ENCODE assay signal across 9 mouse cellular contexts in genomic region chr15:79805246-79805645, GRCm38 (mm10). TPM values are rescaled to one million over a fixed set of nuclear protein-coding genes. Genes with fewer than 3 reads are reported as not detected.
A peak's percentile ranks its signal among the peaks of the same experiment; 100 is the strongest.
DNase-seq lines count a peak whose midpoint lies in the region; ATAC-seq lines count a peak whose summit lies in the region.
"Had no signal": no experiment of that assay in that cellular context is flagged by ENCODE, and none has a peak within 500 bp of the region (broad histone marks: within the 10 kb centered on the region; RNA-seq: fewer than 3 reads in every experiment).

No protein-coding gene starts in this region.

- no peak for DNase-seq in forebrain, embryonic 10.5 days (ENCODE audit: extremely low spot score, low spot score)
- no peak for DNase-seq in forebrain, embryonic 11.5 days (ENCODE audit: low spot score)
- DNase-seq in midbrain, embryonic 10.5 days (ENCODE audit: low spot score): no peak
- no peak for DNase-seq in midbrain, embryonic 11.5 days (ENCODE audit: low spot score, missing footprints)
- no peak for DNase-seq in spleen, postnatal 10 days (ENCODE audit: low spot score in 2 of 2)

- WGBS in forebrain, embryonic 10.5 days: 21% methylated on average over 8 of the region's 8 CpGs
- 20% methylated on average over 8 of the region's 8 CpGs for WGBS in forebrain, embryonic 11.5 days
- WGBS in midbrain, embryonic 10.5 days: 23% methylated on average over 8 of the region's 8 CpGs
- WGBS in midbrain, embryonic 11.5 days: 18% methylated on average over 8 of the region's 8 CpGs
- 23% methylated on average over 8 of the region's 8 CpGs for WGBS in limb, embryonic 13.5 days

- H3K27me3 ChIP-seq in forebrain, embryonic 10.5 days (ENCODE audit: poor library complexity, severe bottlenecking): peaks cover 92% of the 10 kb centered on the region
- peaks cover 50% of the 10 kb centered on the region for H3K27me3 ChIP-seq in forebrain, embryonic 11.5 days (ENCODE audit: control insufficient read depth, insufficient read depth, low read length)
- H3K27me3 ChIP-seq in midbrain, embryonic 10.5 days (ENCODE audit: low read depth, poor library complexity, severe bottlenecking): peaks cover 90% of the 10 kb centered on the region
- H3K27me3 ChIP-seq in midbrain, embryonic 11.5 days (ENCODE audit: control insufficient read depth, insufficient read depth, low read length): peaks cover 56% of the 10 kb centered on the region
- peaks cover 93% of the 10 kb centered on the region for H3K27me3 ChIP-seq in limb, embryonic 13.5 days

- no peaks in the 10 kb centered on the region for H3K9me3 ChIP-seq in forebrain, embryonic 10.5 days
- H3K9me3 ChIP-seq in forebrain, embryonic 11.5 days (ENCODE audit: control insufficient read depth, low read length): no peaks in the 10 kb centered on the region
- H3K9me3 ChIP-seq in midbrain, embryonic 10.5 days (replicated peaks): no peaks in the 10 kb centered on the region
- no peaks in the 10 kb centered on the region for H3K9me3 ChIP-seq in midbrain, embryonic 11.5 days (ENCODE audit: control insufficient read depth, low read length)
- no peaks in the 10 kb centered on the region for H3K9me3 ChIP-seq in limb, embryonic 13.5 days

- H3K4me1 ChIP-seq in forebrain, embryonic 10.5 days: peaks cover 20% of the 10 kb centered on the region
- H3K4me1 ChIP-seq in forebrain, embryonic 11.5 days (replicated peaks; ENCODE audit: control insufficient read depth, insufficient read depth, low read length): peaks cover 6% of the 10 kb centered on the region; the same call in 1 of the 2 replicates
- peaks cover 22% of the 10 kb centered on the region for H3K4me1 ChIP-seq in midbrain, embryonic 10.5 days
- peaks cover 13% of the 10 kb centered on the region for H3K4me1 ChIP-seq in midbrain, embryonic 11.5 days (ENCODE audit: control insufficient read depth, insufficient read depth, low read length)
- peaks cover 13% of the 10 kb centered on the region for H3K4me1 ChIP-seq in limb, embryonic 13.5 days

- no peaks in the 10 kb centered on the region for H3K36me3 ChIP-seq in forebrain, embryonic 10.5 days (replicated peaks)
- no peaks in the 10 kb centered on the region for H3K36me3 ChIP-seq in forebrain, embryonic 11.5 days (ENCODE audit: control insufficient read depth, insufficient read depth, low read length)
- no peaks in the 10 kb centered on the region for H3K36me3 ChIP-seq in midbrain, embryonic 10.5 days
- H3K36me3 ChIP-seq in midbrain, embryonic 11.5 days (ENCODE audit: control insufficient read depth, insufficient read depth, low read length): no peaks in the 10 kb centered on the region
- H3K36me3 ChIP-seq in limb, embryonic 13.5 days: no peaks in the 10 kb centered on the region

- no peak for ATAC-seq in forebrain, embryonic 11.5 days (replicated peaks; ENCODE audit: low FRiP score)
- no peak; the same call in 1 of the 2 replicates for ATAC-seq in midbrain, embryonic 11.5 days (ENCODE audit: low FRiP score)
- no peak for ATAC-seq in limb, embryonic 13.5 days (ENCODE audit: low FRiP score, low read depth)
- no peak for ATAC-seq in frontal cortex, adult (ENCODE audit: low TSS enrichment)
- no peak for ATAC-seq in erythroid progenitor cell, adult 5-6 weeks (replicated peaks; ENCODE audit: low FRiP score, poor library complexity, severe bottlenecking)

- 0 out of 2 replicates have a peak overlapping the region, but pooled peaks have one; percentile 79 for H3K27ac ChIP-seq in forebrain, embryonic 10.5 days
- no peak overlapping the region for H3K27ac ChIP-seq in forebrain, embryonic 11.5 days (ENCODE audit: low read depth, low read length)
- peak overlapping the region; percentile 82; the same call in 1 of the 2 replicates for H3K27ac ChIP-seq in midbrain, embryonic 10.5 days (replicated peaks)
- no peak overlapping the region for H3K27ac ChIP-seq in midbrain, embryonic 11.5 days (ENCODE audit: low read depth, low read length)
- H3K27ac ChIP-seq in limb, embryonic 13.5 days: no peak overlapping the region

- no peak overlapping the region for H3K4me2 ChIP-seq in forebrain, embryonic 11.5 days (ENCODE audit: low read depth, low read length, severe bottlenecking)
- no peak overlapping the region for H3K4me2 ChIP-seq in midbrain, embryonic 11.5 days
- peak overlapping the region; percentile 91 for H3K4me2 ChIP-seq in limb, embryonic 13.5 days (replicated peaks)

- H3K9ac ChIP-seq in forebrain, embryonic 11.5 days (ENCODE audit: low read length): no peak overlapping the region
- no peak overlapping the region for H3K9ac ChIP-seq in midbrain, embryonic 11.5 days (ENCODE audit: low read length)
- no peak overlapping the region for H3K9ac ChIP-seq in limb, embryonic 13.5 days

- peak overlapping the region; percentile 73 for H3K4me3 ChIP-seq in forebrain, embryonic 10.5 days
- no peak overlapping the region for H3K4me3 ChIP-seq in forebrain, embryonic 11.5 days (ENCODE audit: low read depth, low read length)
- H3K4me3 ChIP-seq in midbrain, embryonic 10.5 days: peak overlapping the region; percentile 70
- no peak overlapping the region; the same call in 1 of the 2 replicates for H3K4me3 ChIP-seq in midbrain, embryonic 11.5 days (ENCODE audit: low read depth, low read length)
- peak overlapping the region; percentile 66 for H3K4me3 ChIP-seq in limb, embryonic 13.5 days

RNA-seq across cellular contexts. Expression of gene Nptxr, which starts 0.7 kb away (rescaled TPM):
- polyA plus RNA-seq in forebrain, embryonic 10.5 days (2016; fragmentation: Nextera tagmentation; extraction: Ambion mirVana): 1.6 and 1.7 TPM in 2 replicates
- 1.4 and 2.1 TPM in 2 replicates for polyA plus RNA-seq in forebrain, embryonic 11.5 days (2014; fragmentation: Nextera tagmentation; extraction: Ambion mirVana)
- polyA plus RNA-seq in midbrain, embryonic 10.5 days (2016; fragmentation: Nextera tagmentation; extraction: Ambion mirVana): 2.2 and 3.4 TPM in 2 replicates
- 1.3 and 2.1 TPM in 2 replicates for polyA plus RNA-seq in midbrain, embryonic 11.5 days (2014; fragmentation: Nextera tagmentation; extraction: Ambion mirVana)
- polyA plus RNA-seq in limb, embryonic 13.5 days (2015; fragmentation: Nextera tagmentation; extraction: Ambion mirVana): 2.7 and 2.9 TPM in 2 replicates
- not detected in 2 replicates for total RNA-seq in erythroid progenitor cell, adult 5-6 weeks (2015; ENCODE audit: low replicate concordance)
- total RNA-seq in erythroid progenitor cell, adult 5-6 weeks (2017; ENCODE audit: low replicate concordance): 0.53 TPM in 1 of 2 replicates, not detected in the other

RNA-seq across cellular contexts. Expression of gene Dnal4, which starts 27.6 kb away (rescaled TPM):
- polyA plus RNA-seq in forebrain, embryonic 10.5 days (2016; fragmentation: Nextera tagmentation; extraction: Ambion mirVana): 63.3 and 70.8 TPM in 2 replicates
- polyA plus RNA-seq in forebrain, embryonic 11.5 days (2014; fragmentation: Nextera tagmentation; extraction: Ambion mirVana): 63.9 and 76.7 TPM in 2 replicates
- polyA plus RNA-seq in midbrain, embryonic 10.5 days (2016; fragmentation: Nextera tagmentation; extraction: Ambion mirVana): 63.9 and 81.5 TPM in 2 replicates
- 62.9 and 72.1 TPM in 2 replicates for polyA plus RNA-seq in midbrain, embryonic 11.5 days (2014; fragmentation: Nextera tagmentation; extraction: Ambion mirVana)
- 69.5 and 74.1 TPM in 2 replicates for polyA plus RNA-seq in limb, embryonic 13.5 days (2015; fragmentation: Nextera tagmentation; extraction: Ambion mirVana)
- total RNA-seq in erythroid progenitor cell, adult 5-6 weeks (2015; ENCODE audit: low replicate concordance): 1.8 TPM in 1 of 2 replicates, not detected in the other
- total RNA-seq in erythroid progenitor cell, adult 5-6 weeks (2017; ENCODE audit: low replicate concordance): 0.30 and 1.7 TPM in 2 replicates

RNA-seq across cellular contexts. Expression of gene Npcd, which starts 28.8 kb away (rescaled TPM):
- polyA plus RNA-seq in forebrain, embryonic 10.5 days (2016; fragmentation: Nextera tagmentation; extraction: Ambion mirVana): not detected in 2 replicates
- not detected in 2 replicates for polyA plus RNA-seq in forebrain, embryonic 11.5 days (2014; fragmentation: Nextera tagmentation; extraction: Ambion mirVana)
- polyA plus RNA-seq in midbrain, embryonic 10.5 days (2016; fragmentation: Nextera tagmentation; extraction: Ambion mirVana): 0.16 TPM in 1 of 2 replicates, not detected in the other
- 0.86 TPM in 1 of 2 replicates, not detected in the other for polyA plus RNA-seq in midbrain, embryonic 11.5 days (2014; fragmentation: Nextera tagmentation; extraction: Ambion mirVana)
- polyA plus RNA-seq in limb, embryonic 13.5 days (2015; fragmentation: Nextera tagmentation; extraction: Ambion mirVana): 0.46 and 0.60 TPM in 2 replicates
- total RNA-seq in erythroid progenitor cell, adult 5-6 weeks (2015; ENCODE audit: low replicate concordance): not detected in 2 replicates
- not detected in 2 replicates for total RNA-seq in erythroid progenitor cell, adult 5-6 weeks (2017; ENCODE audit: low replicate concordance)
- polyA plus RNA-seq: liver, embryonic 16.5 days had no signal

RNA-seq across cellular contexts. Expression of gene Cbx6, which starts 29.2 kb away (rescaled TPM):
- 21.6 and 22.3 TPM in 2 replicates for polyA plus RNA-seq in forebrain, embryonic 10.5 days (2016; fragmentation: Nextera tagmentation; extraction: Ambion mirVana)
- 31.2 and 32.3 TPM in 2 replicates for polyA plus RNA-seq in forebrain, embryonic 11.5 days (2014; fragmentation: Nextera tagmentation; extraction: Ambion mirVana)
- polyA plus RNA-seq in midbrain, embryonic 10.5 days (2016; fragmentation: Nextera tagmentation; extraction: Ambion mirVana): 24.0 and 30.4 TPM in 2 replicates
- polyA plus RNA-seq in midbrain, embryonic 11.5 days (2014; fragmentation: Nextera tagmentation; extraction: Ambion mirVana): 17.1 and 18.8 TPM in 2 replicates
- 45.4 and 54.5 TPM in 2 replicates for polyA plus RNA-seq in limb, embryonic 13.5 days (2015; fragmentation: Nextera tagmentation; extraction: Ambion mirVana)
- 13.8 and 20.2 TPM in 2 replicates for total RNA-seq in erythroid progenitor cell, adult 5-6 weeks (2015; ENCODE audit: low replicate concordance)
- total RNA-seq in erythroid progenitor cell, adult 5-6 weeks (2017; ENCODE audit: low replicate concordance): 21.8 and 38.9 TPM in 2 replicates

Comparison
In these comparisons a context has a peak if more than half of its experiments do, and no peak if none do; other contexts are left out.
1. H3K27ac ChIP-seq: peak in forebrain, embryonic 10.5 days (single experiment) and midbrain, embryonic 10.5 days (single experiment); none in forebrain, embryonic 11.5 days (single experiment), midbrain, embryonic 11.5 days (single experiment) and limb, embryonic 13.5 days (single experiment).
2. H3K4me3 ChIP-seq: peak in forebrain, embryonic 10.5 days (single experiment), midbrain, embryonic 10.5 days (single experiment) and limb, embryonic 13.5 days (single experiment); none in forebrain, embryonic 11.5 days (single experiment) and midbrain, embryonic 11.5 days (single experiment).